Mouse (Mus musculus): ENCODE measurements around the gene Npb. TPM values are rescaled to one million over a fixed set of nuclear protein-coding genes. Genes with fewer than 3 reads are reported as not detected.

Gene Npb
- total and polyA plus RNA-seq, 3 experiments: 0.27 to 1.7 TPM; not detected in 1

DNA sequence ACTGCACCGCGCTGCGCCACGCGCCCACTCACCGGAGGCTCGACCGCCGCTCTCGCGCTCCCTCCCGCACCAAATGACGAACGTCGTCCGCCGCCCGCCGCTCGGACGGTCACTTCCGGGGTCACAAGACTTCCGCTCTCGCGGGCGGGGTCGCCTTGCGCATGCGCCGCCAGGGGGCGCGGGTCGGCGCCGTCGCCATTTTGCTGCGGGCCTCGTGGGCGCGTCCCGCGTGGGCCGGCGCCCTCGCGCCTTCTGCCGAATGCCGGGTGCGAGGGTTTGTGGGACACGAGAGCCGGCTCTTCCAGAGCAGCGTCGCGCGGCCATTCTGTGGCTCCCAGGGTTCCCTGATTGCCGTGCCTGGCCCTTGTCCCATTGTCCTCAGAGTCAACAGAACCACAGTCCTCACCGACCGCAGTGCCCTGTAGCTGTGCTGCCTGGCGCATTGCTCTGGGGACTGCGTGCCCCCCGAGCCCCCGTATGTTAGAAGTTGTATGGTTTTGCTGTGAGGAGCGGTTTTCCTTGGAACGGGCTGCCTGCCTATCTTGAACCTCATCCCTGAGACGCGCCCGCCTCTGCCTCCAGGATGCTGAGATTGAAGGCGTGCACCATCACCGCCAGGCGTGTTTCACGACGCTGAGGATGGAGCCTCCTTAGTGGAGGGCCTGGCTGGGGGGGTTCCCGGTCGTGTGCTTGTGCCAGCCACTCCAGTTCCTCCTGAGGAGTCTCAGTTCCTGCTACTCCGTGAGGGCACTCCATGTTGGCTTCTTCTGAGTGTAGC lies 26.6 kb upstream of the Npb start, which contains the start of gene Arhgdia:
Gene Arhgdia, minus strand, starts transcription at position 135 of the 778 bp plus-strand sequence.
- H3K4me1 ChIP-seq (ENCODE audit: control insufficient read depth in 1 of 2, insufficient read depth in 2 of 2, low read length in 2 of 2): peaks cover 5 to 18% of the 10 kb centered on the region in 2 experiments
- H3K9me3 ChIP-seq (replicated peaks; ENCODE audit: insufficient read depth, low read length): no peaks in the 10 kb centered on the region
- peak within 1 kb of the TSS; percentile 84 for H3K9ac ChIP-seq (ENCODE audit: control insufficient read depth, low read depth, low read length, poor library complexity, severe bottlenecking)
- H3K27ac ChIP-seq (ENCODE audit: control insufficient read depth, low read depth, low read length): peak within 1 kb of the TSS; percentile 73
- peaks cover 35% of the 10 kb centered on the region for H3K79me2 ChIP-seq (ENCODE audit: control insufficient read depth, insufficient read depth, low read length, poor library complexity)
- peak; percentile 93 for DNase-seq (ENCODE audit: low read depth, low spot score)
- H3K27me3 ChIP-seq (ENCODE audit: control insufficient read depth in 1 of 2, insufficient read depth in 2 of 2, low read length in 2 of 2): no peaks in the 10 kb centered on the region
- peak within 1 kb of the TSS; percentile 76 to 94 for H3K4me3 ChIP-seq (ENCODE audit: control insufficient read depth in 1 of 2, insufficient read depth in 1 of 2, low read depth in 2 of 2, low read length in 2 of 2)
- peaks cover 7 to 12% of the 10 kb centered on the region in 2 experiments; a peak in 3 of 4 replicates for H3K36me3 ChIP-seq (ENCODE audit: control insufficient read depth in 1 of 2, insufficient read depth in 2 of 2, low read length in 2 of 2)
- TF ChIP-seq ZC3H11A (IDR thresholded peaks at IDR 0.05; ENCODE audit: low read depth, low read length) (no peak), NRF1 (IDR thresholded peaks at IDR 0.05; ENCODE audit: insufficient read depth, low read depth, low read length, poor library complexity, severe bottlenecking) (peak; percentile 96), ZNF384 (IDR thresholded peaks at IDR 0.05; ENCODE audit: low read depth, low read length) (no peak), EP300 (IDR thresholded peaks at IDR 0.05; ENCODE audit: low read depth in 1 of 2, low read length in 2 of 2) (no peak; a peak in 1 of 4 replicates), SIN3A (IDR thresholded peaks at IDR 0.05; ENCODE audit: low read length) (peak; percentile 79), CTCF (IDR thresholded peaks at IDR 0.05 in 2 of 3, conservative IDR thresholded peaks at IDR 0.05 in 1 of 3; ENCODE audit: control insufficient read depth in 1 of 3, insufficient read depth in 1 of 3, low read depth in 2 of 3, low read length in 3 of 3, poor library complexity in 1 of 3, severe bottlenecking in 1 of 3) (peak in 2 of 3 experiments; percentile 8 to 44; a peak in 4 of 6 replicates), GABPA (IDR thresholded peaks at IDR 0.05; ENCODE audit: low read depth, low read length) (no peak), KAT2A (conservative IDR thresholded peaks at IDR 0.05; ENCODE audit: low read depth, low read length) (no peak; the same call in 1 of the 2 replicates), MEF2A (IDR thresholded peaks at IDR 0.05; ENCODE audit: extremely low read depth, insufficient replicate concordance, low read depth, low read length, poor library complexity, severe bottlenecking) (no peak), E2F4 (IDR thresholded peaks at IDR 0.05; ENCODE audit: borderline replicate concordance, low read depth, low read length) (peak; percentile 21; the same call in 1 of the 2 replicates), POLR2AphosphoS2 (IDR thresholded peaks at IDR 0.05; ENCODE audit: low read length) (peak; percentile 80), UBTF (IDR thresholded peaks at IDR 0.05; ENCODE audit: borderline replicate concordance, insufficient read depth, low read depth, low read length) (0 out of 2 replicates have a peak, but pooled peaks have one; percentile 8), CHD1 (IDR thresholded peaks at IDR 0.05; ENCODE audit: low read depth, low read length) (0 out of 2 replicates have a peak, but pooled peaks have one; percentile 69), HCFC1 (IDR thresholded peaks at IDR 0.05; ENCODE audit: low read depth, low read length) (peak; percentile 85), GATA1 (IDR thresholded peaks at IDR 0.05; ENCODE audit: low read depth, low read length) (no peak), MAFK (IDR thresholded peaks at IDR 0.05; ENCODE audit: borderline replicate concordance, low read depth, low read length) (no peak), MYC (IDR thresholded peaks at IDR 0.05; ENCODE audit: low read depth, low read length) (peak; percentile 98), MYB (IDR thresholded peaks at IDR 0.05; ENCODE audit: low read depth, low read length) (no peak), NELFE (IDR thresholded peaks at IDR 0.05; ENCODE audit: low read depth, low read length) (peak; percentile 94), RAD21 (IDR thresholded peaks at IDR 0.05; ENCODE audit: low read depth, low read length) (no peak), MAZ (IDR thresholded peaks at IDR 0.05; ENCODE audit: low read depth, low read length) (peak; percentile 81), ELF1 (IDR thresholded peaks at IDR 0.05; ENCODE audit: low read depth, low read length) (peak; percentile 99), RCOR1 (IDR thresholded peaks at IDR 0.05; ENCODE audit: low read depth, low read length) (peak; percentile 68; the same call in 1 of the 2 replicates), SMC3 (IDR thresholded peaks at IDR 0.05; ENCODE audit: low read depth, low read length) (no peak), TCF12 (IDR thresholded peaks at IDR 0.05; ENCODE audit: low read depth, low read length) (peak; percentile 66; the same call in 1 of the 2 replicates), MAX (IDR thresholded peaks at IDR 0.05; ENCODE audit: low read length) (peak; percentile 97), ZMIZ1 (IDR thresholded peaks at IDR 0.05; ENCODE audit: low read depth, low read length) (peak; percentile 78; the same call in 1 of the 2 replicates), TBP (IDR thresholded peaks at IDR 0.05; ENCODE audit: low read depth, low read length) (peak; percentile 79), ETS1 (IDR thresholded peaks at IDR 0.05; ENCODE audit: low read depth, low read length) (peak; percentile 23; the same call in 1 of the 2 replicates), TAL1 (IDR thresholded peaks at IDR 0.05; ENCODE audit: low read length) (no peak), JUND (IDR thresholded peaks at IDR 0.05; ENCODE audit: low read depth, low read length) (no peak), MXI1 (IDR thresholded peaks at IDR 0.05; ENCODE audit: low read depth, low read length) (peak; percentile 66), USF1 (IDR thresholded peaks at IDR 0.05; ENCODE audit: low read depth, low read length) (peak; percentile 82), POLR2AphosphoS5 (IDR thresholded peaks at IDR 0.05; ENCODE audit: borderline replicate concordance, low read depth, low read length) (0 out of 2 replicates have a peak, but pooled peaks have one; percentile 29), BHLHE40 (IDR thresholded peaks at IDR 0.05; ENCODE audit: borderline replicate concordance, low read depth, low read length) (0 out of 2 replicates have a peak, but pooled peaks have one; percentile 10)

All from MEL (cell line).